Mouse (Mus musculus) lung, adult 18-20 months (tissue): Measurements from ENCODE around the gene Gabra6.

Source experiments
- DNase-seq, 2 experiments: peaks; one replicate each; pipeline ENCODE4 v3.0.0; 2022; ENCODE audit warnings: mixed read lengths in 2 of 2

Gene Gabra6

DNA sequence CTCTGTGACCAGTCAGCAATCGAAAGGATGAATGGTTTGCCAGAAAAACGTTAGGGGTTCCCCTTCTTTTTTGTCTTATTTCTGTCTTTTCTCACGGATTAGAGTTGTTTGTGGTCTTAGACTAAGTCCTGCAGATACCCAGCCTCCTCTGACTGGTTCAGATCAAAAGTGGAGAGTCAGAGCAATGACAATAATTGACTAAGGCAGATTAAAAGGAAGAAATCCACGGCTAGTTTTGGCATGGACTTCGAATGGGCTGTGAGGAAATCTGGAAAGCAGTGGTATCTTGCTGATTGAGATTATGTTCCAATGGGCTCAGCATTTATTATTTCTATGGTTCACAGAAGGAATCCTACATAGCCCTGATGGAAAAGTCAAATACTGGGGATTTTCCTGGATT is at the start of gene Gabra6:
Gabra6 (minus strand) TSS at position 191 of the 400 bp plus-strand sequence.
- no peak for DNase-seq

GRCm38 (mm10) chr11:42365544-42365943 is 44.7 kb upstream of the Gabra6 start:
- no peak for DNase-seq

- DNase-seq, result no peak
Measured at GRCm38 (mm10) chr11:42332121-42332520, 11.2 kb upstream of the Gabra6 start.

DNA sequence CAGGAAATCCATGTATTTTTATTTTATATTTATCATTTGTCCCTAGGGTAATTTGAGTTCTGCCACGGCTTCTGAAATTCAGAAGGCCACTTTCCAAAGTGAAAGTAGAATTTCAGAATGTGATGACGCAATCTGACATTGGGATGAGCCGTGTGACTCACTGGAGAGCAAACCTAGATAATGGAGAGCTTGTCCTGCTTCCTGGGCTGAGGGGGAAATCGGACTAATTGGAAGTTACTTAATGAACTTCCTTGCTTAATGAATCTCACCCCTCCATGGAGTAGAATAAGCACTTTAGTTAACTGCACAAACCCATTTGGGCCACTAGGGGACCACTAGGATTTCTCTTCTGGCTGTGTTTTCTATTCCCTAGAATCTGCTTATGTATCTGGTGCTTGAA is 5.4 kb upstream of the Gabra6 start:
- DNase-seq, result no peak

GRCm38 (mm10) chr11:42321560-42321959 is 688 bp upstream of the Gabra6 start:
- no peak for DNase-seq

GRCm38 (mm10) chr11:42319521-42319920 is 1.4 kb downstream of the Gabra6 start:
- no peak for DNase-seq

GRCm38 (mm10) chr11:42319101-42319500 is 1.8 kb downstream of the Gabra6 start:
- DNase-seq, result no peak

DNA sequence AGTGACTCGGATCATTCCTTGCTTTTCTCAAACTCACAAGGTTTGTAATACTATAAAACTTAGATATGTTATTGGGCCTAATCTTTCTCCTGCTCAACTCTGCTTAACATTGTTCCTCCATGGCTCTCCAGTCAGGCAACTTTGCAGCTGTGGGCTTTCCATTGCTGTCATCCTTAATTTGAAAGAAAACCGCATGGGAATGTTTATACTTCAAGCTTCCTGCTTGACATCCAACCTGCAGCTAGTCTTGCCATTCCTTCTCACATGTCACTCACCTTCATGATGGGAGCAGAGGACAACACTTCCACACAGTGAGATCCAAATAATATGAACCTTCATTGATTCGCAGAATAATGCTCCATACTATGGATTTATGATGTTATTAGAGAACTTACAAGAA is 2.9 kb downstream of the Gabra6 start:
- no peak for DNase-seq

GRCm38 (mm10) chr11:42314850-42315249 is 6.0 kb downstream of the Gabra6 start:
- no peak for DNase-seq

- no peak for DNase-seq
Measured at GRCm38 (mm10) chr11:42310892-42311291, 10.0 kb downstream of the Gabra6 start.

GRCm38 (mm10) chr11:42309086-42309485 is 11.8 kb downstream of the Gabra6 start:
- DNase-seq, result no peak

GRCm38 (mm10) chr11:42306095-42306494 is 14.8 kb downstream of the Gabra6 start:
- DNase-seq, result no peak

- no peak for DNase-seq
Measured at GRCm38 (mm10) chr11:42258978-42259377, 61.9 kb downstream of the Gabra6 start.
